Mouse (Mus musculus) hindlimb bud, embryonic 11.5 days (tissue): ENCODE measurements around the gene Nsmf.

ENCODE experiments used
- DNase-seq: peaks from one replicate; pipeline ENCODE4 v3.0.0-alpha.2; 2012; ENCODE audit warnings: low read depth, low spot score; ENCODE audit errors: extremely low spot score

Nsmf gene

DNA sequence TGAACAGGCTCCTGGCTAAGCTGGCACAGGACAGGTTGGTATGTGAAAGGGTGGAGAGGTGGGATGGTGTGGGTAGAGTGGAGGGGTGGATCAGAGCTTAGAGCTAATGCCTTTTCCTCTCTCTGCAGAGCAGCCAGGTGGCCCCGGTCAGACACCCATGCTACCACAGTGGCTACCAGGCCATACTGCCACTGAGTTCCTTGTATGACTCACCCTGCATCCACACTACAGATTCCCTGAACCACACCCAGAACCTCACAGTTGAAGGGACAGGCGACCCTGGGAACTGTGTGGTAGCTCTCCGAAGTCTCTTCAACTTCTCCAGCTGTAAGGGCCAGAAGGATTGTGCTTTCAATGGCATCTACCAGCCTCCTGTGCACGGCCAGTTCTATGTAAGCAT, 29.5 kb downstream of the Nsmf start:
- DNase-seq, result no peak

DNA sequence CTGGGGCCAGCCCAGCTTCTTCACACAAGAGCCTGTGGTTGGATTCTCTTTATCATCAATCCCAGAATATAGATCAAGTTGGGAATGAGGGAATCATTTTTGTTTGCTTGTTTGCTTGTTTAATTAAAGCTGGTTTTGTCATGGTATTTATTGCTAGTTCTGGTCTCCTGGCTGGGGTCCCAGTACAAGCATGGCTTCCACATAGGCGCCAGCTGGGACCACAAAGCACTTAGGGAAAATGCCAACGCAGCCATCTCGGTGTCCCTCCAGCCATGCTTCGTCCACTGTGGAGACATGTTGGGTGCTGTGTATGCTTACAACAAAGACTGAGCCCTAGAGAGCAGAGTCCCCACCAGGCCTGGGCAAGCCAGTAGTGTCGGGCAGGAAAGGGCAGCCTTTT, 31.4 kb downstream of the Nsmf start:
- DNase-seq, result no peak

DNA sequence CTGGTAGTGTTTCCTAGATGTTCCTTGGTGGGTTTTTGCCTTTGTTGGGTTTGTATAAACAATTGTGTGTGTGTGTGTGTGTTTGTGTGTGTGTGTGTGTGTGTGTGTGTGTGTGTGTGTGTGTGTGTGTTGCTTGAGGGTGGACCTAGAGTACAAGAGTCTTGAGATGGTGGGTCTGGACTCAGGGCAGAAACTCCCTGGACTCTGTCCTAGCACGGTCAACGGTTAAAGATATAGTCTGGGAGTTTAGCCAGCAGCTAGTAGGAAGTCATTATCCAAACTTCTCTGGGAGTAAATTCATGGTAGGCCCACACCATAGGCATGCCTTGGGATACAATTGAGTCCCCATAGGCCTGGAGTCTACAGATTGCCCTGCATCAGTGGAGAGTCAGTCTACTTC, 33.7 kb downstream of the Nsmf start:
- no peak for DNase-seq

DNA sequence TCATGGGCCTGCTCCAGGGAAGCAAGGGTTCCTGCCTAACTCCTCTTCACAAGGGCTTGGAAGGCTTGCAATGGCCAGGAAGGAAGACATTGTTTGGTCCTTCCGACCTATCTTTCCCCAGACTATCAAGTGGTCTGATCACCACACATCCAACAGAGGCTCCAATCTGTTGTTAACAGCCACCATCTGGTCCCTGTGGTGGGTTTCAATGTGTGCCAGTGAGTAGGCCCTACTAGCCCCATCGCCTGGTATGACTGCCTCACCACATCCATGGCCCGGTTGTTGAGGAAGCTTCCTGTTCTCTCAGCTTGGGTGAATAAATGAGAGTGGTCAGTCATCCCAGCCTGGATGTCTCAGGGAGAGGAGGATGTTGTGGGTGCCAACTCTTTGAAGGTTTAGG, 34.5 kb downstream of the Nsmf start:
- DNase-seq, result no peak

DNA sequence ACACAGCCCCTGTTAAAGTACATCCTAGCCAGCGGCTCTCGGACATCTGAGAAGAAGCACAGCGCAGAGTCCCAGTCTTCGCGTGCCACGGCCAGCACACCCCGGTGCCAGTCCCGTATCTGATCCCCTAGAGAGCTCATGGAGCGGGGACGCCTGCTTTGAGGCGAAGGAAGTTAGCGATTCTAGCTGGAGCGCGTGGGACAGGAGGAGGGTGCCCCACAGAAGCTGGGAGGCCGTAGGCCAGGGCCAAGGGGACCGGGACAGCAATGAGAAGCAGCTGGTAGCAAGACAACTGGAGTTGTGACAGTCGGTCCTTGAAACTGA, 40.6 kb downstream of the Nsmf start:
- DNase-seq, result no peak

DNA sequence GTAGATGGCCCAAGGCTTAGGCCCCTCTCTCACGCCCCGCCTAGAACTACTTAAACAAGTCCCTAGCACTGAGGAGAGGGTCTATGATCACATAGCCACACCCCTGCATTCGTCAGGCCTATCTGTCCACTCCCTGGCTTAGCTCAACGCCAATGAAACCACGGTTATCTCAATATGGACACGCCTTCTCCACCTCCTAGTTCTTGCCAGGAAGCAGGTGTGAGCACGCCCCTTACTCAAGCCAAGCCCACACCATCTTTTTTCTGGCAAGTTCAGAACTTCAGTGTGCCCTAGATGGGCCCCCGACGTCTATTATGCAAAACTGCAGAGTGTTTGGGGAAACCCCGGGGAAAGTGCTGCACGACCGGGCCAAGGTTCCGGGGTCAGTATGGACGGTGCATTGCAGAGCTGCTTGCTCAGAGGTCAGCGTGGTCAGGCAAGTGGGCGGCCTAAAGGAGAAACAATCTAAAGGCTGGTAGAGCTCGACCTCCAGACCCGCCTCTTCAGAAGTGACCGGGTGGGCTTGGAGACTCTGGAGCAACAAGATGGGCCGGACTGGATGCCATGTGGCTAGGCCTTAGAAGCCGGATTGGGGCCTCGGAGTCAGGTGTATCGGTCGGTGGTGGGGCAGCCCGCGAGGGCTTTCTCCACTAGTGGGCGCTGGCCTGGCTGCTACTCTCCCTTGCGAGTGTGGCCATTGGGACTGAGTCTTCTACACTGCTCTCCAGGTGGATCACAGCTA, 41.1 kb downstream of the Nsmf start, which contains the start of gene Noxa1:
Gene Noxa1 (minus strand): TSS at position 41 of the 742 bp plus-strand sequence.
- DNase-seq, result no peak

DNA sequence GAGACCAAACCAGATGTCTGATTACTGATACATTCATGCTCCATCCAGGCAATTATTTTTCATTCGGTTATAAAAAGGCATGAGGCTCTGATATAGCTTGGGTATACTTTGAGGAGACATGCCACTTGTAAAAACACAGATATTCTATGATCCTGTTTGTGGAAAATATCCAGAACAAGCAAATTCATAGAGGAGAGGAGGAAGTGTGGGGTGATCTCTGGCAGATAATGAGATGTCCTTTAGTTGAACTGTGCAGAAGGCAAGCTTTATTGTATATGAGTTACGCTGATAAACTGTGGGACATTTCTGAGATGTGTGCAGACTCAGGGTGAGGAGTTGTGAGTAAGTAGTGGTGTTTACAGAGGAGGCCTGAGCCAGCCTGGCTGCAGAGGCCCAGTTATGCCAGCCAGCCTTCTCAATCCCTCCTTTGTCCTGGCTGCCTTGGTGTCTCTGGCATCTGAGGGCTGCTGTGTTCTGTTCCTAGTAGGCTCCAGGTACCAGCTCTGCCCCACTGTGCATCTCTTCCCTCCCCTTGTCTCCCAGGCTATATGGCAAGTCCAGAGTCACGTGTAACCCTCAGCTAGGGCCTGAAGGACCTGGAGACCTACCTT, 44.0 kb downstream of the Nsmf start:
- no peak for DNase-seq

DNA sequence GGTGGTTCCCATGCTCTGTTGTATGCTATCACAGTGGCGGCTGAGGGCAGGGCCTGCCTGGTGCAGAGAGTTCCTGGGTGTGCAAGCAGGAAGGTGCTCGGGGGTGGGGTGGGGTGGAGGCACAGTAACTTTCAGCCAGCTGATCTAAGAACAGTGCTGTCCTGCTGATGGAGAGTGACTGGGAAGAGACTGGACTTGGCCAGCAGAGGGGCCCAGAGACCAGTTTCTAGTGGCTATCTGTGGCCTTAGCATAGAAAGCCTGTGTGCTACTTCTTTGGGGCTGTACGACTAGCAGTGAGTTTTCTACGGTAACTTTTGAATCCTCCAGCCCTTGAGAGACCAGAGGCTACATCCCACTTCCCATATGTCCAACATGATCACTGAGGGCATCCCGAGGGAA, 44.8 kb downstream of the Nsmf start:
- DNase-seq, result no peak

DNA sequence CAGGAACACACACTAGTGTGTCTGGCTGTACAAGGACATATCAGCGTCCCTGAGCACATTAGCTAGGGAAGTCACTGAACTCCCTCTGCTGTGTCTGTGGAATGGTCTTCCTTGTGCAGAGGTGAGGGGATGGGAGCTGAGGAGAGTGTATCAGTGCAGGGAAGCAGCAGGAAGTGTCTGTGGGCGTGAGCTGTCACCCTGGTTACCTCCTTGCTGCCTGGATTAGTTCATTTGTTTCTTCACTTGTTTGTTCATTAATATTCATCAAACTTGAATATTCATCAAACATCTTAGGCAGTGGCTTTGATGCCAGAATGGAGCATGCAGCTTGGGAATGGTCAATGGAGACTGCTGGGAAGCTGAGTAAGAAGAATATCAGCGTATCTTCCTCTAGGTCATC, 45.5 kb downstream of the Nsmf start:
- DNase-seq, result no peak

DNA sequence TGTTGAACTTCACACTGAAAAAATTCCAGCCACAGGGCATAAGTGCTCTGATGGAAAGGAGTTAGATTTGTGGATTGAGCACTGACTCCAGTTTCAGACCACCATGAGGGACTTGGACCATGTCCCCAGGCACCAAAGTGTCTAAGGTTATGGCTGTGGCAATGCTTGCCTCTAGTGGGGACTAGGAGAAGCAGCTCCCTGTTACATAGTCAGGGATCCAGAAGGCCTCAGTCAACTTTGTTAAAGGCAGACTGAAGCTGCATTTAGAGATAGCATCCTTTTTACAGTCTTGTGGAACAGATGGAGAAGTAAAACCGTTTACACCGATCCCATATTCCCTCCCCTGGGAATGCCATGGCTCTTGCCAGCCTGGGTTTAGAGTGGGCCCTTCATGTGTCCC, 50.0 kb downstream of the Nsmf start:
- DNase-seq, result no peak

DNA sequence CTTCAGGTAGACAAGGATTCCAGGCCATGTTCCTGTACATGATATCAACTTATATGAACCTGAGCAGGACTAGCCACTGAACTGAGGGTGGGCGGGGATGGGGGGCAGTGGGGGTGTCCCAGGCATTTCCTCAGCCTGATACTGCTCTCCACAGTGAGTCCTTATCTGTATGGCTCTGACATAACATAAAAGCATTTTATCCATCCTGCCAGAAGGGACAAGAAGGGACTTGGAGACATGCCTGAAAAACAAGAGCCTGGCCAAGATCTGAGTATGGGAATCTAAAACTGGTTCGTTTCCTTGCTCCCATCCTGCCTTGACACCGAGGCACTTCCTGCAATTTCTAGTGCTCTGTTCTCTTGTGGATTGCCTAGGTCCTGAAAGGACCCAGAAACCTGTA, 51.9 kb downstream of the Nsmf start:
- DNase-seq, result no peak

DNA sequence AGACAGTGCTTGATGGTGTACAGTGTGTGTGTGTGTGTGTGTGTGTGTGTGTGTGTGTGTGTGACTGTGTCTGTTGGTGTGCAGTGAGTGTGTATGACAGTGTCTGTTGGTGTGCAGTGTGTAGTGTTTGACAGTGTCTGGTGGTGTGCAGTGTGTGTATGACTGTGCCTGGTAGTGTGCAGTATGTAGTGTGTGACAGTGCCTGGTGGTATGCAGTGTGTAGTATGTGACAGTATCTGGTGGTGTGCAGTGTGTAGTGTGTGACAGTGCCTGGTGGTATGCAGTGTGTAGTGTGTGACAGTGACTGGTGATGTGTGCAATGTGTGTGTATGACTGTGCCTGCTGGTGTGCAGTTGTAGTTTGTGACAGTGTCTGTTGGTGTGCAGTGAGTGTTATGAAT, 55.3 kb downstream of the Nsmf start:
- no peak for DNase-seq

DNA sequence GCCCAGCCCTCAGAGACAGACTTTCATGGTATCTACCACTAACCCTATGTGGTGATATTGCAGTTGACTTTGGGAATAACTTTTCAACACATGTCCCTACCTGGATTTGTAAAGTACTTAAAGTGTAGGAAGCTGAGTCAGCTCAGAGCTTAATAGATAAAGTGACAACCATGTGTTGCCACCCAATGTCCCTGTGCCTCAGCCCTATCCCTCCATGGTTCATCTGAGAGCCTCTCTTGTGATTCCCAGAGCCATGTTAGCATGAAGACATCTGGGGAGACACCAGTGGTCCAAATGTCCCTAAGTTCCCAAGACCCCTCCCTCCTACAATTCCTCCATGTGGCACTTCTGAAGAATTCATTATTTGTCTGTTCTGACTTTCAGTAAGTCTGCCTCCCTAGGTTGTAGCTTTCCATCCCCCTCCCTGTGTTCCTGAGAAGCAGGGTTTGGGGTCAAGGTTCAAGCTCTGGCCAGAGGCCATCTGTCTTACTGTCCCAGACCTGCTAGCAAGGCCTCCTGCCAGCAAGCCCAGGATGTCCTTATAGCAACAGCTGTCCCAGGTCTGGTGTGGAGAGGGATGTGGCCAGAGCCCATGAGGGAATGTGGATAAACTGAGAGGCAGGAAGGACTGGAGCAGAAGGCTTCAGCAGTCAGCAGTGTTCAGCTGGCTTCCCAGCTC, 56.5 kb downstream of the Nsmf start:
- DNase-seq, result no peak

DNA sequence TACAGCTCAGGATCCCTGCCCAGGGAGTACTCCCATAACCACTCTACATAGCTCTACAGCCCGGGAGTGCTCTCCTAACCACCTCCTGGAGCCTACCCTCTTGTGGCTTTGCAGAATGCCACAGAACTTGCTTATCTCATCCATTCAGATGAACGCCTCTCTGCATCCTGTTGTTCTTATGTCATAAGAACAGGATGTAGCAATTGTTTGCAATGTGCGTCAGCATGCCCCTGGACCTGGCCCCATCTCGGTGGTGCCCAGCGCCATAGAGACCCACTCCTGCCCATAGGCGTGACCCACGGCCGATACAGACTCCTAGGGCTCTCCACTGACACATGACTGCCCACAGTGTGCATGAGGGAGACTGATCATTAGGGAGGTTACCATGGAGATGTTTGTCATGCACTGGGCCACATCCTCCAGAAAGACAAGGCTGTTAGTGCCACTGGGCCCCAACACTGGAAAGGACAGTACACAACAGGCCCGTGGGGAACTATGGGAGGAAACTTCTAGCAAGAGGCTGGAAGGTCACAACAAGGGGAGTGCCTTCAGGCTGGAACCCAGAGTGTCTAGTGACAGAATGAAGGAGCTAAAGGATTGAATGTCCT, 57.1 kb downstream of the Nsmf start:
- DNase-seq, result no peak
